Mouse (Mus musculus): Measurements from ENCODE around the gene Klhl41. TPM values are rescaled to one million over a fixed set of nuclear protein-coding genes. Genes with fewer than 3 reads are reported as not detected.
"Not testable (repeated sequence)": the region's sequence is repeated elsewhere in the genome, so short reads cannot be mapped to it uniquely, and the experiment has no call there.

Klhl41 gene
- total RNA-seq (2018; cell fraction: chromatin; rRNA removed) = 1 to 10 TPM in 2 of 26 experiments, under 1 TPM in 12, not detected in 12; 0.34 to 1.3 (median 0.70) TPM
- total RNA-seq (2018; cell fraction: cytosol; rRNA removed) = under 1 TPM in 18 of 26 experiments, not detected in 8; 0.03 to 0.16 (median 0.08) TPM
- total RNA-seq (2018; cell fraction: nucleus; rRNA removed) = 1 to 10 TPM in 1 of 26 experiments, under 1 TPM in 11, not detected in 14; 0.17 to 1.7 (median 0.44) TPM
- polyA plus RNA-seq (2018) = not detected in 3 replicates

GRCm38 (mm10) chr2:69669853-69670252, at the start of gene Klhl41:
Gene Klhl41 (plus strand): TSS chr2:69670120.
- Histone ChIP-seq H3K79me2 (ENCODE audit: inconsistent target) (no peaks in the 10 kb centered on the region), H3K27ac (no peak within 1 kb of the TSS), H3K36me3 (ENCODE audit: inconsistent target) (no peaks in the 10 kb centered on the region), H3K4me3 (ENCODE audit: inconsistent target) (no peak within 1 kb of the TSS)
- 90% methylated on average over 9 of the region's 9 CpGs for WGBS (ENCODE audit: missing documents)

DNA sequence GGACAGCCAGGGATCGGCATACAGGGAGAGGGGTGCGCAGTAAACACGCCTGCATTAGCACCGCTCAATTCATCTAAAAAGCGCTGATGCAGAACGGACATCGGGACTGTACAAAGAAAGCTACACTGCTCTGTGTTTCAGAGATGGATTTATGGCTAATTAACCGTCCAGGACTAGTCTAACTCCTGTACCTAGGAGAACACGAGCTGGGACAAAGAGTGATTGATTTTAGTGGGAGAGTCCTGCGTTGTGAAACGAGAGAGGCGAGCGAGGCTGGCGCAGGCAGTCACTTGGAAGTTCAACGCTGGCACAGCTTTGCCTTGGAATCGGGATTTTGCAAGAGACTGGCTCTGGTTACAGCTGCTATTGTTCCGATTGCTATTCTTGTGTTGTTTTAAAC, 40.7 kb upstream of the Klhl41 start:
- Histone ChIP-seq H3K79me2 (ENCODE audit: inconsistent target) (no peaks in the 10 kb centered on the region), H3K4me3 (ENCODE audit: inconsistent target) (no peak overlapping the region), H3K36me3 (ENCODE audit: inconsistent target) (no peaks in the 10 kb centered on the region), H3K27ac (no peak overlapping the region)
- WGBS (ENCODE audit: missing documents) = 90% methylated on average over 17 of the region's 17 CpGs

- Histone ChIP-seq H3K27ac (no peak overlapping the region), H3K4me3 (ENCODE audit: inconsistent target) (no peak overlapping the region), H3K79me2 (ENCODE audit: inconsistent target) (no peaks in the 10 kb centered on the region), H3K36me3 (ENCODE audit: inconsistent target) (no peaks in the 10 kb centered on the region)
- 94% methylated on average over 5 of the region's 6 CpGs for WGBS (ENCODE audit: missing documents)
Measured at GRCm38 (mm10) chr2:69629914-69630313, 40.0 kb upstream of the Klhl41 start.

DNA sequence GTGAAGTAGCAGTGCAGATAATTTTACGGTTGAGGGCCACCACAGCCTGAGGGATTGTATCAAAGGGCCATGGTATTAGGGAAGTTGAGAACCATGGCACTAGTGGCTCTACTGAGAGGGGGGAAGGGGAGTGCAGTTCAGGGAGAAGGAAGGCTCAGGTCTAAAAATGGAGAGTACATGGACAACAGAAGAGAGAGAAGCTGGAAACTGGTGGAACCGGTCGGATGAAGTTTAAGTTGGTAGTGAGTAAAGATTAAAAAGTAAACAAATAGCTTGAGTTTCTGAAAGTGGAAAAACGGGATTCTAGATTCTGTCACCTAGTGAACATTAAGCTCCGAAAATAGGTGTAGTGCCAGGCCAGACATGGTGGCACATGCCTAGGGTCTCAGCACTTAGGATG, 39.1 kb upstream of the Klhl41 start:
- H3K27ac ChIP-seq = no peak overlapping the region
- H3K36me3 ChIP-seq (ENCODE audit: inconsistent target) = no peaks in the 10 kb centered on the region
- no peak overlapping the region for H3K4me3 ChIP-seq (ENCODE audit: inconsistent target)
- whole genome bisulfite sequencing (ENCODE audit: missing documents) = 86% methylated on average over 5 of the region's 5 CpGs
- no peaks in the 10 kb centered on the region for H3K79me2 ChIP-seq (ENCODE audit: inconsistent target)

- Histone ChIP-seq H3K36me3 (ENCODE audit: inconsistent target) (no peaks in the 10 kb centered on the region), H3K27ac (no peak overlapping the region), H3K79me2 (ENCODE audit: inconsistent target) (no peaks in the 10 kb centered on the region), H3K4me3 (ENCODE audit: inconsistent target) (no peak overlapping the region)
- 97% methylated on average over 2 of the region's 2 CpGs for WGBS (ENCODE audit: missing documents)
Measured at GRCm38 (mm10) chr2:69631449-69631848, 38.5 kb upstream of the Klhl41 start.

GRCm38 (mm10) chr2:69635064-69635701, 34.7 kb upstream of the Klhl41 start:
- Histone ChIP-seq H3K79me2 (ENCODE audit: inconsistent target) (no peaks in the 10 kb centered on the region), H3K27ac (peak overlapping the region; percentile 8; the same call in 1 of the 2 replicates), H3K4me3 (ENCODE audit: inconsistent target) (peak overlapping the region; percentile 39), H3K36me3 (ENCODE audit: inconsistent target) (no peaks in the 10 kb centered on the region)
- WGBS (ENCODE audit: missing documents) = under 1% methylated on average over 11 of the region's 11 CpGs

DNA sequence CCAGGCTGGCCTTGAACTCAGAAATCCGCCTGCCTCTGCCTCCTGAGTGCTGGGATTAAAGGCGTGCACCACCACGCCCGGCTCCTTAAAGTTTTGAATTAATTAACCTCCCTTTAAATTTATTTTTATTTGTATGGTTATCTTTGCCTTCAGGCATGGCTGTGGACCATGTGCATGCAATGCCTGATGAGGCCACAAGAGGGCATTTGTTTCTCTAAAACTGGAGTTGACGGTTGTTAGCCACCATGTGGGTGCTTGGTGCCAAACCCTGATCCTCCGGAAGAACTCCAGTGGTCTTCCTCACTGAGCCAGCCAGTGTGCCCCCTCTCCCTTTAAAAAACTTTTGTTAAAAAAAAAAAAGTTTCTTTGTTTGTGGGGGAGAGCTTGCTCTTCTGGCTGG, 34.1 kb upstream of the Klhl41 start:
- Histone ChIP-seq H3K4me3 (ENCODE audit: inconsistent target) (no peak overlapping the region), H3K36me3 (ENCODE audit: inconsistent target) (no peaks in the 10 kb centered on the region), H3K79me2 (ENCODE audit: inconsistent target) (no peaks in the 10 kb centered on the region), H3K27ac (no peak overlapping the region)
- 79% methylated on average over 5 of the region's 6 CpGs for WGBS (ENCODE audit: missing documents)

GRCm38 (mm10) chr2:69637989-69638388, 31.9 kb upstream of the Klhl41 start:
- not testable (repeated sequence) for H3K4me3 ChIP-seq (ENCODE audit: inconsistent target); H3K79me2 ChIP-seq (ENCODE audit: inconsistent target); H3K27ac ChIP-seq; H3K36me3 ChIP-seq (ENCODE audit: inconsistent target)
- WGBS (ENCODE audit: missing documents) = 91% methylated on average over 7 of the region's 7 CpGs

- 71% methylated on average over 10 of the region's 10 CpGs for WGBS (ENCODE audit: missing documents)
Measured at GRCm38 (mm10) chr2:69640100-69640499, 29.8 kb upstream of the Klhl41 start.

GRCm38 (mm10) chr2:69644968-69645617, 24.8 kb upstream of the Klhl41 start:
- H3K4me3 ChIP-seq (ENCODE audit: inconsistent target) = no peak overlapping the region
- no peaks in the 10 kb centered on the region for H3K79me2 ChIP-seq (ENCODE audit: inconsistent target)
- H3K27ac ChIP-seq = no peak overlapping the region
- H3K36me3 ChIP-seq (ENCODE audit: inconsistent target) = no peaks in the 10 kb centered on the region
- 92% methylated on average over 11 of the region's 11 CpGs for WGBS (ENCODE audit: missing documents)

More at GRCm38 (mm10) chr2:69640100-69640499, 29.8 kb upstream of the Klhl41 start:
- Histone ChIP-seq H3K79me2 (ENCODE audit: inconsistent target) (no peaks in the 10 kb centered on the region), H3K27ac (no peak overlapping the region), H3K4me3 (ENCODE audit: inconsistent target) (no peak overlapping the region), H3K36me3 (ENCODE audit: inconsistent target) (no peaks in the 10 kb centered on the region)

DNA sequence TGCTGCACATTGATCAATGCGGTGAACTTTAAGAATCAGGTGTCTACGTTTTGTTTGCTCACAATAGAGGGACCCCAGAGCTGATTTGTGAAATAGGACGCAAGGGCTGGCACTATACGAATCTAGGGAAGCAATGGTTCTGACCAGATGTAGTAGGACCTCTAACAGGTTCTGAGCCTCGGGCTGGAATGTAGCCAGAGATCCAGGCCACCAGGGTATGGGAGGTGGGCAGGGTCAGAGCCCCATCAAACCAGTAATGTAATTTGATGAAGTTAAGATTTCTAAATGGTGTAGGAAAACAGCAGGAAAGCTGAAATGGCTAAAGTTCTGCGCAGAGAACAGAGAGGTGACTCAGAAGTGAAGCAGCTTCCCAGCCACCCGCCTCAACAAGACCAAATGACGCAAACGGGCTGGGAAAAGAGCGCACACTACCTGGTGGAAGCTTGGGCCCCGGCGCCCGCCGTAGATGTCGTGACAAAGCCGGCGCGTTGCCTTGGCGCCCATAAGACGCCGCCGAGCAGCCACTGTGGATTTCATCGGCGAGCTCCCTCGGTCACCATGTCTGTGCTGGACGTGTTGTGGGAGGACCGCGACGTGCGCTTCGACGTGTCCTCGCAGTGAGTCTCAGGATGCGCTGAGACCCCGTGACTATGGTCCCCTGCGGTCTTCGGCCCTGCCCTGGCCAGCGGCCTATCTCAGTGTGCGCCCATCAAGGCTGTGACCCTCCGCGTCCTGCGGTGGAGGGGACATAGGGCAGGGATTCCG, 23.0 kb upstream of the Klhl41 start, which contains the start of gene Bbs5:
Gene Bbs5 (plus strand): TSS at position 446 of the 765 bp plus-strand sequence.
- WGBS (ENCODE audit: missing documents) = 6% methylated on average over 43 of the region's 43 CpGs
- Histone ChIP-seq H3K36me3 (ENCODE audit: inconsistent target) (no peaks in the 10 kb centered on the region), H3K4me3 (ENCODE audit: inconsistent target) (peak within 1 kb of the TSS; percentile 68), H3K27ac (no peak within 1 kb of the TSS), H3K79me2 (ENCODE audit: inconsistent target) (no peaks in the 10 kb centered on the region)

DNA sequence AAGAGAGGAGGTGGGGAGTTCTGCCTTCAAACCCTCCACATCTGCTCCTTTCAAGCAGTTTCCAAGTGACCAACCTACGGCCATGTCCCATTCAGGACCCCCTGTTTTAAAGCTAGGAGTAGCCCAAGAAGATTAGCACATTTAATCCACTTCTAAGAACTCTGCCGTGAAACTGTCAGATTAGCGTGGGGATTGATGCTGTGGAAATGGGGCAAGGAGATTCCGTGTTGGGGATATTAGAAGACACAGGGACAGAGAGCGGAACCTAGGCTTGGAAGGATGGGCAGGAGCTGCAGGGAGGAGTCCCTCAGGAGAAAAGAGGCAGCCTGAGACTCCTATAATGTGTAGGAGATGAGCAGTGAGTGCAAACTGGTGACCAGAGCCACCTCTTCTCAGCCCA, 20.2 kb upstream of the Klhl41 start:
- 94% methylated on average over 5 of the region's 5 CpGs for WGBS (ENCODE audit: missing documents)
- Histone ChIP-seq H3K4me3 (ENCODE audit: inconsistent target) (no peak overlapping the region), H3K79me2 (ENCODE audit: inconsistent target) (no peaks in the 10 kb centered on the region), H3K27ac (no peak overlapping the region), H3K36me3 (ENCODE audit: inconsistent target) (no peaks in the 10 kb centered on the region)

- Histone ChIP-seq H3K4me3 (ENCODE audit: inconsistent target) (no peak overlapping the region), H3K27ac (no peak overlapping the region), H3K36me3 (ENCODE audit: inconsistent target) (no peaks in the 10 kb centered on the region), H3K79me2 (ENCODE audit: inconsistent target) (no peaks in the 10 kb centered on the region)
- 88% methylated on average over 4 of the region's 4 CpGs for WGBS (ENCODE audit: missing documents)
Measured at GRCm38 (mm10) chr2:69659326-69659725, 10.6 kb upstream of the Klhl41 start.

DNA sequence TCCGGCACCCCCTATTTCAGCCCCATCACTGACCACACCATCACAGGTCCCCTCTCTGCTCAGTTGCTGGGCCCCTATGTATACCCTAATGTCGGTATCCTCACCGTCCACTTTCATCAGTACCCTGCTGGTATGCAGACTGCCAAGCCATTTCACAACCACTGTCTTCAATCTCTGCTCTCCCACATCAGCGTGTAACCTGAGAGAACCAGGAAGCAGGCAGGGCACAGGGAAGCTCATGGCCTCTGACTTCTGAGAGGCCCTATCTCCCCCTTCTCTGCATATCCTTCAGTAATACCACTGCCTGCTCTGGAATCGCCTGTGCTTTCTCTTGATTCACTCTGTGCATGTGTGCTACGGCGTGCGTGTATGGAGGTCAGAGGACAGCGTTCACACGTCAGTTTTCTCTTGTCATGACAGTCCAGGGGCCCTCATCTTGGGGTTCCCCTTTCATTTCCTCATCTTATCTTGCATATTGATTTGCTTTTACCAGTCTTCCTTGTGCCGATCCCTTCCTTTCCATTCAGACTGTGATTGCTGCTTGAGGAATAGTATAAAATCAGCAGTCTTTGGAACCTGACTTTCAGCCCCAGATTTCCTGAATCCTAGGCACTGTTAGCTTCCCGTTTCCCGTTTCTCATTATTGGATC, 6.0 kb upstream of the Klhl41 start:
- no peaks in the 10 kb centered on the region for H3K79me2 ChIP-seq (ENCODE audit: inconsistent target)
- no peaks in the 10 kb centered on the region for H3K36me3 ChIP-seq (ENCODE audit: inconsistent target)
- no peak overlapping the region for H3K27ac ChIP-seq
- H3K4me3 ChIP-seq (ENCODE audit: inconsistent target) = no peak overlapping the region
- 65% methylated on average over 13 of the region's 13 CpGs for WGBS (ENCODE audit: missing documents)

Measured in macrophage (primary cell).